Mouse (Mus musculus): Measurements from ENCODE around the gene Agap2. TPM values are rescaled to one million over a fixed set of nuclear protein-coding genes. Genes with fewer than 3 reads are reported as not detected.
A peak's percentile ranks its signal among the peaks of the same experiment; 100 is the strongest.

Gene Agap2
- polyA plus RNA-seq, 1 experiment from 2014 or later, result not detected

DNA sequence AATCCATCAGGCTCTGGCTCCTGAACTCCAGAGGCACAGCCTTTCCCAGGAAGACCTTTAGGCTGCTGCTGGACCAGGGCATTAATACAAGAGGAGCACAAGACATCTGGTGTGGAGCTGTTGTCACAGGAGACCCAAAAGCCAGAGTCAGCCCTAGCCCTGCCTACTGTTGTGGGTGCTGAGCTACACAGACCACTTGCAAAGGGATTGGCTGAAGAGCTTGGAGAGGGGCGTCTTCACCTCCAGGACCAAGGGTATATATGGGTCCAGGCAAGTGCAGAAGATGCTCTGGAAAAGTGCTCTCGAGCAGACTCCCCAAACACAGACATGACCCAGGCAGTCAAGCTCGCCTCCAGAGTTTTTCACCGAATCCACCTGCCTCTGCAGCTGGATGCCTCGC lies 27.1 kb upstream of the Agap2 start, which contains the start of gene Cyp27b1:
Cyp27b1 (plus strand) TSS at position 297 of the 400 bp plus-strand sequence.
- H3K4me1 ChIP-seq (replicated peaks), result peaks cover 19% of the 10 kb centered on the region
- H3K27me3 ChIP-seq, result peaks cover 59% of the 10 kb centered on the region
- 30% methylated on average over 5 of the region's 5 CpGs for WGBS
- no peak within 1 kb of the TSS for H3K27ac ChIP-seq
- H3K9me3 ChIP-seq (replicated peaks), result no peaks in the 10 kb centered on the region
- H3K4me2 ChIP-seq, result peak within 1 kb of the TSS; percentile 53
- no peak for ATAC-seq (replicated peaks; ENCODE audit: insufficient number of reproducible peaks, insufficient read depth, low FRiP score, low read depth)
- peak within 1 kb of the TSS; percentile 28 for H3K4me3 ChIP-seq
- peaks cover 9% of the 10 kb centered on the region; the same call in 1 of the 2 replicates for H3K36me3 ChIP-seq
- no peak within 1 kb of the TSS for H3K9ac ChIP-seq

DNA sequence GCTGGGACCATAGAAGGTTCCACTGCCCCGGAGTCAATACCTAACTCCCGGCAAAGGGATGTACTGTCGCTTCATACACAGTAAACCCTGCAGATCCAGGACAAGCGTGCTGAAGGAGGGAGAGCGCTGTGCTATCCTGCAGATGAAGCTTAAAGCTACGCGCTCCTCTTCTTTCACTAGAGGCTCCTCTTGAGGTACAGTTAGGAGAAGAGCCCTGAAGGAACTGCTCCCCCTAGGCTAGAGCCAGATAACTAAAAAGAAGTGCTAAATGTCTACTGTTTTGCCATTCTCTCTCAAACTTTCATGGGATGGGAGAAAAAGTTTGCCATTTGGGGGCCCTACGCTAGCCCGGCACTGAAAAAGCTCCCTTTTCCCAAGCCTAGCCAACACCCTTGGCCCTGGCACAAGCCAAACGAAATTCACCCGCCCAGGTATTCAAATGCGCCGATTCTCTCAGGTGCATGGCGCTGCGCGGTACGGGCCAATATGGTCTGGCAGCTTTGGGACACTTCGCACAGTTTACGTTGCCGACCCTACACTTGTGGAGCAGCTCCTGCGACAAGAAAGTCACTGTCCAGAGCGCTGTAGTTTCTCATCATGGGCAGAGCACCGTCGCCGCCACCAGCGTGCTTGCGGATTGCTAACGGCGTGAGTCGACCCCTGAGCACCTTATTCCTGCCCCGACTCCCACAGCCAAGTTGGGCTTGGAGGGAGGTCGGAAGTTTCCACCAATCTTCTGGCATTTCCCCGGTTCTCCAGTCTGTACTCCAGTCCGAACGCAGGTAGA lies 26.3 kb upstream of the Agap2 start:
- no peak overlapping the region for H3K9ac ChIP-seq
- no peak for ATAC-seq (replicated peaks; ENCODE audit: insufficient number of reproducible peaks, insufficient read depth, low FRiP score, low read depth)

DNA sequence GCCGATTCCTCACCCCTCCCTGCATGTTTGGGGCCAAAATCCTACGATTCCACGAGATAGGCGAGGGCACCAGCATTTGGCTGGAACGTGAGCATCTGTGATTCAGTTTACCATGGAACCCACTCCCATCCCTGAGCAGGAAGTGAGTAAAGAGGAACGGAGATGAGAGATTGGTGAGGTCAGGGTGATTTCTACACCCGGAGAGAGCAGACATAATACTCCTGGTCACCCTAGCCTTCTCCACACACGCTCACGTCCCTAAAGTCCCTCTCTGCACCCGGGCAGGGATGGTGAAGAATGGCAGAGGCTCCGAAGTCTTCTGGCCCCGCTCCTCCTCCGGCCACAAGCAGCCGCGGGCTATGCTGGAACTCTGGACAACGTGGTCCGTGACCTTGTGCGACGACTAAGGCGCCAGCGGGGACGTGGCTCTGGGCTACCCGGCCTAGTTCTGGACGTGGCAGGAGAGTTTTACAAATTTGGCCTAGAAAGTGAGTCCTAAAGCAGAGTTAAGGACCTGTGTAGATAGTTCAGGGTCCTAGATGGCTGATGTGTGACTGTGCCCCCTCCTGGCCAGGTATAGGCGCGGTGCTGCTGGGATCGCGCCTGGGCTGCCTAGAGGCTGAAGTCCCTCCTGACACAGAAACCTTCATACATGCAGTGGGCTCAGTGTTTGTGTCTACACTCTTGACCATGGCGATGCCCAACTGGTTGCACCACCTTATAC lies 25.5 kb upstream of the Agap2 start:
- Histone ChIP-seq H3K36me3 (peaks cover 6% of the 10 kb centered on the region; the same call in 1 of the 2 replicates), H3K4me3 (peak overlapping the region; percentile 28), H3K9me3 (replicated peaks) (no peaks in the 10 kb centered on the region), H3K27me3 (peaks cover 62% of the 10 kb centered on the region), H3K4me2 (peak overlapping the region; percentile 53), H3K4me1 (replicated peaks) (peaks cover 18% of the 10 kb centered on the region), H3K27ac (no peak overlapping the region), H3K9ac (no peak overlapping the region)
- 2% methylated on average over 29 of the region's 29 CpGs for WGBS
- 0 out of 2 replicates have a peak, but pooled peaks have one; percentile 20 for ATAC-seq (replicated peaks; ENCODE audit: insufficient number of reproducible peaks, insufficient read depth, low FRiP score, low read depth)

More for the DNA sequence above, 26.3 kb upstream of the Agap2 start:
- peaks cover 9% of the 10 kb centered on the region; the same call in 1 of the 2 replicates for H3K36me3 ChIP-seq
- peaks cover 62% of the 10 kb centered on the region for H3K27me3 ChIP-seq
- H3K4me2 ChIP-seq, result peak overlapping the region; percentile 53
- 5% methylated on average over 35 of the region's 35 CpGs for WGBS
- H3K27ac ChIP-seq, result no peak overlapping the region
- H3K4me3 ChIP-seq, result peak overlapping the region; percentile 28
- no peaks in the 10 kb centered on the region for H3K9me3 ChIP-seq (replicated peaks)
- H3K4me1 ChIP-seq (replicated peaks), result peaks cover 18% of the 10 kb centered on the region

DNA sequence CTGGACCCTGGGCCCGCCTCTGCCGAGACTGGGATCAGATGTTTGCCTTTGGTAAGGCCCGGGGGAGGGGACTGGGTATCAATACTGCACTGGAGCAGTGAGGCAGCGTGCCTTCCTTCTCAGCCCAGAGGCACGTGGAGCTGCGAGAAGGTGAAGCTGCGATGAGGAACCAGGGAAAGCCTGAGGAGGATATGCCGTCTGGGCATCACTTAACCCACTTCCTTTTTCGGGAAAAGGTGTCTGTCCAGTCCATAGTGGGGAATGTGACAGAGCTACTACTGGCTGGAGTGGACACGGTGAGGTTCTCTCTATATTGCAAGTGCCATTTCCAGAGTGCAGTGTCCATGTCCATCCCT lies 25.0 kb upstream of the Agap2 start:
- H3K36me3 ChIP-seq, result 0 out of 2 replicates have a peak, but pooled peaks cover under 1% of the 10 kb centered on the region
- H3K27me3 ChIP-seq, result peaks cover 62% of the 10 kb centered on the region
- no peak overlapping the region for H3K9ac ChIP-seq
- H3K4me3 ChIP-seq, result no peak overlapping the region
- H3K4me1 ChIP-seq (replicated peaks), result peaks cover 18% of the 10 kb centered on the region
- no peaks in the 10 kb centered on the region for H3K9me3 ChIP-seq (replicated peaks)
- ATAC-seq (replicated peaks; ENCODE audit: insufficient number of reproducible peaks, insufficient read depth, low FRiP score, low read depth), result no peak
- no peak overlapping the region for H3K4me2 ChIP-seq
- H3K27ac ChIP-seq, result no peak overlapping the region
- WGBS, result 11% methylated on average over 10 of the region's 10 CpGs

DNA sequence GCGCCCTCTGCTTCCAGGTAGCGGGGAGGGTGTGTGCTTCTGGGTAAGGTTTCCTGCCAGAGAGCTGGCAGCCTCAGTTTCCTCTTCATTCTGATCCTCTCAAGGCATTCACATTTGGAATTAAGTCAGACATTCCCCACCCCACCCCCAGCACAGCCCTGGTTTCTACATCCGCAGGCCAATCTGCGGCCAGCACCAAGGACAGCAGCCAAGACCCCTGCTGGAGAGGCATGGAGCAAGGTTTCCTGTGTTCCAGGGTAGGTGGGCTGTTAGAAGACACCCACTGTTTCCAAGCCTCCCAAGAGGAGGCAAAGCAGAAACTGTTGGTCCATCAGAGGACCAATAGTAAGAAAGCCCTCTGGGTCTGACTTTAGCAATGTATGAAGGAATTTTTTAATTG lies 20.4 kb upstream of the Agap2 start:
- peaks cover 68% of the 10 kb centered on the region for H3K27me3 ChIP-seq
- WGBS, result 44% methylated on average over 4 of the region's 4 CpGs
- no peak overlapping the region for H3K4me3 ChIP-seq
- H3K9me3 ChIP-seq (replicated peaks), result no peaks in the 10 kb centered on the region
- no peak for ATAC-seq (replicated peaks; ENCODE audit: insufficient number of reproducible peaks, insufficient read depth, low FRiP score, low read depth)
- H3K4me1 ChIP-seq (replicated peaks), result peaks cover 17% of the 10 kb centered on the region
- no peak overlapping the region for H3K27ac ChIP-seq
- no peaks in the 10 kb centered on the region for H3K36me3 ChIP-seq
- no peak overlapping the region for H3K4me2 ChIP-seq
- no peak overlapping the region for H3K9ac ChIP-seq

DNA sequence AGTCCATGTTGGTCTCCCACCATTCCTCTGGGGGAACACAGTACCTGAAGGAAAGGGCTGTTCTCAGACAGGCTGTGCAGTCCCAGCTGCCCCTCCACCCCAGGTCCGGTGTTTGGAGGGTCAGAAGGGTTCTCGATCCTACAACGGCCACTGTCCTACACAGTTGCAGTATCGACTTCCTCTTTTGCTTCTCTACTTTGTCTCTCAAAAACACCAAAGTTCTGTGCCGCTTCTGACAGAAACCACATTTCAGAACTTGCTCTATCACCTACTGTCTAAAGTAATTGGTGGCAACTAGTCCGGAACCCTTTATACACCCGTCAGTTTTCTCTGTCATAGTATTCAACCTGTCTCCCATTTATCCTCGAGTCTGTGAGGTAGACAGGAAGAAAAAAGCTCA lies 19.7 kb upstream of the Agap2 start:
- H3K9me3 ChIP-seq (replicated peaks), result no peaks in the 10 kb centered on the region
- no peak overlapping the region for H3K27ac ChIP-seq
- H3K4me1 ChIP-seq (replicated peaks), result peaks cover 21% of the 10 kb centered on the region
- ATAC-seq (replicated peaks; ENCODE audit: insufficient number of reproducible peaks, insufficient read depth, low FRiP score, low read depth), result no peak
- H3K27me3 ChIP-seq, result peaks cover 68% of the 10 kb centered on the region
- no peak overlapping the region for H3K4me3 ChIP-seq
- no peak overlapping the region for H3K9ac ChIP-seq
- WGBS, result 80% methylated on average over 8 of the region's 8 CpGs
- H3K36me3 ChIP-seq, result no peaks in the 10 kb centered on the region
- H3K4me2 ChIP-seq, result no peak overlapping the region

DNA sequence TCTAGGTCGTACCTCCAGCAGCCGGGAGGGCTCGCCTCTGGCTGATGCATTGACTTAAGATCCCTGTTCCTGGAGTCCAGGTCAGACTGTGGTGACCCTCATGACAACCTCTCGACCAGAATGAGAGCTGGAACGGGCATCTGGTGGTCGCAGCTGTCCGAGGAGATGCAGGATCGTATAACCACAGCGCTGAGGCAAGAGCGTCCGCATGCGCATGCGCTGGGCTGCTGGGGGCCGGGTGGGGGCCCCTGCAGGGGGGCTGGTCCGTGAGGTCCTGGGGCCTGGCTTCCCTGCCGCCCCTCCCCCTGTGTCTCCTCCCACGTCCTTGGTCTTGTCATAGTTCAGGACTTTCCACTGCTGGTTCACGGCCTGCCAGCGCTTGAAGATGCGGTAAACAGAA lies 18.6 kb upstream of the Agap2 start:
- Histone ChIP-seq H3K27ac (no peak overlapping the region), H3K4me1 (replicated peaks) (peaks cover 22% of the 10 kb centered on the region), H3K36me3 (no peaks in the 10 kb centered on the region), H3K9ac (no peak overlapping the region), H3K9me3 (replicated peaks) (no peaks in the 10 kb centered on the region), H3K4me2 (no peak overlapping the region), H3K27me3 (peaks cover 68% of the 10 kb centered on the region), H3K4me3 (no peak overlapping the region)
- ATAC-seq (replicated peaks; ENCODE audit: insufficient number of reproducible peaks, insufficient read depth, low FRiP score, low read depth), result no peak
- 77% methylated on average over 20 of the region's 20 CpGs for WGBS

DNA sequence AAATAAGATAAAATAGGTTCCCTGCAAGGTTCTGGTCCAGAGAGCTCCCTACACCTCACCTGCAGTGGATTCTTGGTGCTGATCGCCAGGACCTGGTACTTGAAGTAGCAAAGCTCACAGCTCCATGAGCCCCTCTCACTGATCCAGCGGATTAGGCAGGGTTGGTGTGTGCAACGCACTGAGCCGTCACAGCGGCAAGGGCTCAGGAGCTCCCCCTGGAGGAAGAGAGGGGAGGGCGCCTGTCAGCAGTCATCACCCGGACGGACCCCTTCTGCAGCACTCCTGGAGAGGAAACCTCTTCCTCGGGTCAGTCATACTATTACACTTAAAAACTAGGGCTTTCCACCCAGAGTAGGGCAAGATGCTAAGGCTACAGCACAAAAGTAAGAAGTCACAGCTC lies 16.9 kb upstream of the Agap2 start:
- under 1% methylated on average over 9 of the region's 9 CpGs for WGBS
- Histone ChIP-seq H3K36me3 (no peaks in the 10 kb centered on the region), H3K27me3 (peaks cover 63% of the 10 kb centered on the region), H3K4me3 (peak overlapping the region; percentile 81), H3K4me2 (peak overlapping the region; percentile 100), H3K9me3 (replicated peaks) (no peaks in the 10 kb centered on the region), H3K27ac (no peak overlapping the region), H3K9ac (no peak overlapping the region), H3K4me1 (replicated peaks) (peaks cover 25% of the 10 kb centered on the region)
- no peak for ATAC-seq (replicated peaks; ENCODE audit: insufficient number of reproducible peaks, insufficient read depth, low FRiP score, low read depth)

DNA sequence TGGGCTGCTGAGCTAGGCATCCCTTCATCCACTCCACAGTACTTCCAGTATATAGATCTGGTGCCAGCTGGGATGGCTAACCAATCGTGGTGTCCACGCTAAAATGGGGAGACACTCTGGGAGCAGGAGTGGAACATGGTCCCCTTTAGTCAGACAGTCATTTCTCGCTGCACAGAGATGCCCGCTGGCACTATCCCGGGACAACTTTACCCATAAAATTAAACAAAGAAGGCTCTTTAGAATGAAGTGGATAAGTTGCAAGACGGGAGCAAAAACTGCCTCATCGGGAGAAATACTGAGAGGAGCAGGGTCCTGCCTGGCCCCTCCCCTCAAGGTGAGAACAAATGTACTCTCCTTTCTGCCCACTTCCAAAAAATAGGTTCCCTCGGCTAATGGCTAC lies 16.4 kb upstream of the Agap2 start:
- Histone ChIP-seq H3K27ac (no peak overlapping the region), H3K27me3 (peaks cover 62% of the 10 kb centered on the region), H3K4me1 (replicated peaks) (peaks cover 25% of the 10 kb centered on the region), H3K9ac (peak overlapping the region; percentile 76), H3K4me2 (peak overlapping the region; percentile 100), H3K36me3 (no peaks in the 10 kb centered on the region), H3K4me3 (peak overlapping the region; percentile 81), H3K9me3 (replicated peaks) (no peaks in the 10 kb centered on the region)
- WGBS, result 14% methylated on average over 8 of the region's 8 CpGs
- no peak for ATAC-seq (replicated peaks; ENCODE audit: insufficient number of reproducible peaks, insufficient read depth, low FRiP score, low read depth)

DNA sequence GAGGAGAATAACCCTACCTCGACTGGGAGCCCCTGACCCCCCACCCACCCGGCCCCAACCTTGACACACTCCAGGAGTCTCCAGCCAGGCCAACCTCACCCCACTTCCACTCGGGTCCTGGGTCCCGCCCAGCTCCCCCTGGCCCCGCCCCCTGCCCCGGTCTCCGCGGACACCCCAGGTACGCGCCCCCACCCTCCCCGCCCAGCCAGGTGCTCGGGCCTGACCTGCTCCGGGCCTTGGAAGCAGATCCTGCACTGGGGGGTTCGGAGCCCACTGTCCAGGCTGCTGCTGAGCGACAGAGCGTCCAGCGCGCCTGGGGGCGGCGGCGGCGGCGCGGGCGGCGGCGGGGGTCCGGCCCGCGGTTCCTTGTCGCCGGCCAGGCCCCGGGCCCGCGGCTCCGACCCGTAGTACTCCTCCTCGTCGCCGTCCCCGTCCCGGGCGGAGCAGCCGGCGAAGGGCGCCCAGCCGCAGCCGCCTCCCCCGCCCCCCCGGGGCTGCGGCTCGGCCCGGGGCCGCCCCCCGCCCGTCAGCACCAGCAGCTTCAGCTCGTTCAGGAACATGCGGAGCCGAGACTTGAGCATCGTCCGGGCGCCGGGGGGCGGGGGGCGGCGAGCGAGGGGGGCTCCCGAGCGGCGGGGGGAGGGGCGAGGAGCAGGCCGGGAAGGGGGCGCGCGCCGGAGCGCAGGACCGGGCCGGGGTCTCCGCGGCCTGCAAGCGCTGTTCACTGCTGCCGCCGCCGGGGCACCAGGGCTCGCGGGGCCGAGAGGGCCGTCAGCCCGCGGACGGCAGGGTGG lies 15.7 kb upstream of the Agap2 start:
- ATAC-seq (replicated peaks; ENCODE audit: insufficient number of reproducible peaks, insufficient read depth, low FRiP score, low read depth), result no peak
- H3K27me3 ChIP-seq, result peaks cover 62% of the 10 kb centered on the region
- peak overlapping the region; percentile 76 for H3K9ac ChIP-seq
- H3K4me2 ChIP-seq, result peak overlapping the region; percentile 100
- no peak overlapping the region for H3K27ac ChIP-seq
- 1% methylated on average over 51 of the region's 92 CpGs for WGBS
- peaks cover 26% of the 10 kb centered on the region for H3K4me1 ChIP-seq (replicated peaks)
- H3K36me3 ChIP-seq, result no peaks in the 10 kb centered on the region
- no peaks in the 10 kb centered on the region for H3K9me3 ChIP-seq (replicated peaks)
- H3K4me3 ChIP-seq, result peak overlapping the region; percentile 81

Data from heart, embryonic 15.5 days (tissue).